Comparison of ENCODE assay signal across 8 mouse cellular contexts in genomic region chr2:109890597-109890996, GRCm38 (mm10). TPM values are rescaled to one million over a fixed set of nuclear protein-coding genes. Genes with fewer than 3 reads are reported as not detected.
A peak's percentile ranks its signal among the peaks of the same experiment; 100 is the strongest.
DNase-seq lines count a peak whose midpoint lies in the region; ATAC-seq and TF ChIP-seq lines count a peak whose summit lies in the region.

Gene Lin7c (plus strand): TSS chr2:109890853.

- H3K4me2 ChIP-seq in forebrain, embryonic 14.5 days (ENCODE audit: low read length) = peak within 1 kb of the TSS; percentile 74
- peak within 1 kb of the TSS; percentile 69 for H3K4me2 ChIP-seq in liver, postnatal 0 days (ENCODE audit: low read depth, low read length)
- peak within 1 kb of the TSS; percentile 73 for H3K4me2 ChIP-seq in neural tube, embryonic 13.5 days

- ATAC-seq in forebrain, embryonic 14.5 days = peak; percentile 100
- peak; percentile 100 for ATAC-seq in liver, postnatal 0 days
- peak; percentile 100 for ATAC-seq in neural tube, embryonic 13.5 days (ENCODE audit: low read depth)

- H3K27me3 ChIP-seq in forebrain, embryonic 14.5 days (replicated peaks; ENCODE audit: control insufficient read depth, insufficient read depth, low read length) = no peaks in the 10 kb centered on the region
- no peaks in the 10 kb centered on the region for H3K27me3 ChIP-seq in liver, postnatal 0 days (ENCODE audit: insufficient read depth, low read length)
- no peaks in the 10 kb centered on the region for H3K27me3 ChIP-seq in neural tube, embryonic 13.5 days

- under 1% methylated on average over 42 of the region's 42 CpGs for WGBS in forebrain, embryonic 14.5 days
- WGBS in liver, postnatal 0 days (ENCODE audit: insufficient replicate concordance) = 1% methylated on average over 40 of the region's 42 CpGs
- WGBS in neural tube, embryonic 13.5 days = under 1% methylated on average over 40 of the region's 42 CpGs

- peak within 1 kb of the TSS; percentile 94 for H3K9ac ChIP-seq in ES-E14 (ENCODE audit: insufficient read depth, low read depth, low read length, poor library complexity, severe bottlenecking)
- peak within 1 kb of the TSS; percentile 97 for H3K9ac ChIP-seq in forebrain, embryonic 14.5 days (ENCODE audit: low read length)
- peak within 1 kb of the TSS; percentile 93 for H3K9ac ChIP-seq in liver, postnatal 0 days (replicated peaks)
- H3K9ac ChIP-seq in neural tube, embryonic 13.5 days = peak within 1 kb of the TSS; percentile 96

- intact Hi-C loops in heart, postnatal 14 days (cut with DNase I) = no loop called here

- H3K4me3 ChIP-seq in ES-E14 (ENCODE audit: insufficient read depth in 1 of 2, low read depth in 1 of 2, low read length in 2 of 2, poor library complexity in 1 of 2, severe bottlenecking in 1 of 2) = peak within 1 kb of the TSS; percentile 93 to 96
- peak within 1 kb of the TSS; percentile 89 for H3K4me3 ChIP-seq in forebrain, embryonic 14.5 days (ENCODE audit: low read depth, low read length)
- peak within 1 kb of the TSS; percentile 96 for H3K4me3 ChIP-seq in liver, postnatal 0 days (ENCODE audit: low read depth, low read length)
- H3K4me3 ChIP-seq in neural tube, embryonic 13.5 days = peak within 1 kb of the TSS; percentile 99

- H3K27ac ChIP-seq in ES-E14 (ENCODE audit: insufficient read depth, low read depth, low read length, poor library complexity, severe bottlenecking) = peak within 1 kb of the TSS; percentile 61; the same call in 1 of the 2 replicates
- H3K27ac ChIP-seq in forebrain, embryonic 14.5 days (ENCODE audit: low read depth, low read length) = peak within 1 kb of the TSS; percentile 79
- H3K27ac ChIP-seq in liver, postnatal 0 days (ENCODE audit: low read depth) = peak within 1 kb of the TSS; percentile 92
- H3K27ac ChIP-seq in neural tube, embryonic 13.5 days (replicated peaks) = peak within 1 kb of the TSS; percentile 89

- no peak for TF ChIP-seq CTCF in liver, postnatal 0 days (IDR thresholded peaks at IDR 0.05; ENCODE audit: low read depth)

- TF ChIP-seq EP300 in liver, postnatal 0 days (IDR thresholded peaks at IDR 0.05; ENCODE audit: low read depth) = 0 out of 2 replicates have a peak, but pooled peaks have one; percentile 28

- in situ Hi-C loops in ES-E14 (cut with MboI; ENCODE audit: low sequenced_read_pairs in 2 of 2, unreplicated experiment in 2 of 2) = loop anchor here in 1 of 2 experiments (25.0 kb wide), 1 partner anchor 472 kb away; the partner anchor contains the start of gene Fibin

- H3K9me3 ChIP-seq in ES-E14 (ENCODE audit: control insufficient read depth, insufficient read depth, low read depth, low read length) = no peaks in the 10 kb centered on the region
- H3K9me3 ChIP-seq in forebrain, embryonic 14.5 days (replicated peaks; ENCODE audit: control insufficient read depth, low read length) = no peaks in the 10 kb centered on the region; the same call in 1 of the 2 replicates
- no peaks in the 10 kb centered on the region for H3K9me3 ChIP-seq in liver, postnatal 0 days (ENCODE audit: low read length)
- H3K9me3 ChIP-seq in neural tube, embryonic 13.5 days = no peaks in the 10 kb centered on the region

- H3K4me1 ChIP-seq in ES-E14 (ENCODE audit: control insufficient read depth in 2 of 2, insufficient read depth in 2 of 2, low read length in 2 of 2, poor library complexity in 1 of 2) = no peaks in the 10 kb centered on the region
- peaks cover 9% of the 10 kb centered on the region for H3K4me1 ChIP-seq in forebrain, embryonic 14.5 days (ENCODE audit: control insufficient read depth, insufficient read depth, low read length)
- peaks cover 11% of the 10 kb centered on the region for H3K4me1 ChIP-seq in liver, postnatal 0 days (ENCODE audit: insufficient read depth)
- peaks cover 22% of the 10 kb centered on the region for H3K4me1 ChIP-seq in neural tube, embryonic 13.5 days (replicated peaks)

- peaks cover 5% of the 10 kb centered on the region for H3K36me3 ChIP-seq in ES-E14 (ENCODE audit: control insufficient read depth, insufficient read depth, low read length, poor library complexity, severe bottlenecking)
- peaks cover 18% of the 10 kb centered on the region for H3K36me3 ChIP-seq in forebrain, embryonic 14.5 days (ENCODE audit: control insufficient read depth, insufficient read depth, low read length)
- H3K36me3 ChIP-seq in liver, postnatal 0 days (replicated peaks; ENCODE audit: insufficient read depth, low read length) = peaks cover 15% of the 10 kb centered on the region
- peaks cover 15% of the 10 kb centered on the region for H3K36me3 ChIP-seq in neural tube, embryonic 13.5 days

- DNase-seq in ES-E14 (ENCODE audit: low read depth, low spot score) = peak; percentile 88
- DNase-seq in cerebellum, adult 11 months = peak; percentile 88
- DNase-seq in forebrain, embryonic 14.5 days (ENCODE audit: low spot score) = peak; percentile 98
- DNase-seq in heart, postnatal 14 days = peak; percentile 91 to 95
- DNase-seq in layer of hippocampus, adult 11-12 months (ENCODE audit: low spot score) = peak; percentile 95
- peak; percentile 94 for DNase-seq in liver, postnatal 0 days
- DNase-seq in telencephalon, adult 2 months (ENCODE audit: low read depth, low spot score) = peak; percentile 91

TF ChIP-seq in ES-E14, 5 proteins besides CTCF, POLR2A, EP300 and RAD21:
- TF ChIP-seq MAFK (IDR thresholded peaks at IDR 0.05; ENCODE audit: insufficient read depth, low read depth, low read length) (no peak), CHD2 (IDR thresholded peaks at IDR 0.05; ENCODE audit: low read depth, low read length) (peak; percentile 85), HCFC1 (IDR thresholded peaks at IDR 0.05; ENCODE audit: borderline replicate concordance, insufficient read depth, low read length) (peak; percentile 53; the same call in 1 of the 2 replicates), ZNF384 (IDR thresholded peaks at IDR 0.05; ENCODE audit: low read depth, low read length) (no peak), ZC3H11A (IDR thresholded peaks at IDR 0.05; ENCODE audit: borderline replicate concordance, low read depth, low read length) (no peak)
TF ChIP-seq in ES-E14: peak in this region for 2.

RNA-seq across cellular contexts. Expression of gene Lin7c, which starts in this region (rescaled TPM):
- 64.7 and 71.8 TPM in 2 replicates for total RNA-seq in ES-E14 (2012; rRNA removed)
- polyA plus RNA-seq in forebrain, embryonic 14.5 days (2014; fragmentation: Nextera tagmentation; extraction: Ambion mirVana) = 177 and 207 TPM in 2 replicates
- total RNA-seq in heart, postnatal 14 days (2021) = 10 to 100 TPM; 45.2 to 46.4 TPM
- polyA plus RNA-seq in liver, postnatal 0 days (2015; fragmentation: Nextera tagmentation; extraction: Ambion mirVana) = 16.2 and 17.5 TPM in 2 replicates
- 152 and 176 TPM in 2 replicates for polyA plus RNA-seq in neural tube, embryonic 13.5 days (2015; fragmentation: Nextera tagmentation; extraction: Ambion mirVana)

Comparison
In these comparisons a context has a peak if more than half of its experiments do, and no peak if none do; other contexts are left out.
1. Peak in every context shown above with its lines: DNase-seq, ATAC-seq, H3K4me3 ChIP-seq and H3K27ac ChIP-seq.